Mouse (Mus musculus) T-helper 1 cell (primary cell): ENCODE data around the gene Foxd4.

Source experiments
- in situ Hi-C: fragments of 300-600 bp; cut with MboI, MseI; formaldehyde crosslinking; loops from one replicate; pipeline ENCODE4 v1.15.1; 2025; ENCODE audit warnings: high pct_unique_total_duplicates

The Foxd4 gene

DNA sequence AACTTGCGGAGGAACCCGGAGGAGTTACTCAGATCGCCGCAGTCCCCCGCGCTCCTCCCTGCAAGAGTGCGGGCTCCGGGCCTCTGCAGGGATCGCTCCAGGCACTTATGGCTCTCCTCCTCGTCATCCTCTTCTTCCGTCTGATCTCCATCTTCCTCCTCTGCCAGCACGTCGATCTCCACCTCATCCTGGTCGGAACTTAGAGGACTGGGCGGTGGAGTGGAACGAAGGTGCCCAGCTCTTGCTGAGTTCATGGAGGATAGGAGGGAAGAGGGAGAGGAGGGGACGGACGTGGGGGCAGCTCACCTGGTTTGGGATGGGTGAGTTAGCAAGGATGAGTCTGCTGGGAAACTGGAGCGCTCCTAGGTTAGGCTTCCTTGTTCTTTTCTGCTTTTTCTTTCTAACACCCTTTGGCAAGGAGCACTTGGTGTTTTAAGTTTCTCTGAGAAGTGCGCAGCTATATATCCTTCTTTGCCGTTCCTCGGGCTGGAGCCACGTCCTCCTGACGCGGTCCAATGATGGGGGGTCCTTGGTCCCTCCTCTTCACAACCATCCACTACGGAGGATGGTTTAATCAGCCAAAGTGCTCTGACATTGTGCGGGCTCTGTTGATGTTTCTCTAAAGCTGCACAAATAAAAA lies at the start of gene Foxd4:
Foxd4 (minus strand) TSS at position 617 of the 640 bp plus-strand sequence.
- in situ Hi-C loops, result no loop called here

DNA sequence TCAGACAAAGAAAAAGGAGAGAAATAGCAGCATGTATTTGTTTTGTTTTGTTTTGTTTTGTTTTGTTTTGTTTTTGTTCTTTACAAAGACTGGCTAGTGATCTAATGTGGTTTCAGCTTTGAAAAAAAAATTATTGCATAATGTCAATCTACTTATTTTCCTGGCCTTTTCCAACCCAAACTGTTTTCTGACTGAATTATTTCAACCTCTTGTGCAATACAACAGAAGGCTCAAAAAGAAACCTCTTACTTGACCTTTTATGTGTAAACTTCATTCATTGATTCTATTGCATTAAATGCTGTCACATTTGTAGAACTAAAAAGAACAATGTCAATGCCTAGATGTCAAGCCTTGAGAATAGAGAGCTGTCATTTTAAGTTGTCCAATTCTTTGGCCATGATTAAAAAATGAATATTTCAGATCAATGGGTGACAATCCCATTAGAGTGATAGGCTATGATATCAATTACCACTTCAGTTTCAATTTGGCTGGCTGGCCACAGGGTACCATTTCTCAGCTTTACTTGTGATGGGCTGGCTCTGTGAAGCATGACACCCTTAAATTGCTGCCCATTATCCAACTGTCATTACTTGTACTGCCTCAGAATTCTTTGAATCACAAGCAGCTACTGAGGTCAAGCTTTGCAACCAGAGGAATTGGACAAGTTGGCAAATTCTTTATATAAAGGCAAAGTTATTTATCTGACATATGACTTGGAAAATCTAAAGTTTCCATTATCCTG lies 44.7 kb upstream of the Foxd4 start:
- in situ Hi-C loops, result loop anchor here (5.0 kb wide), 1 partner anchor 367 kb away; no protein-coding TSS in a partner anchor

DNA sequence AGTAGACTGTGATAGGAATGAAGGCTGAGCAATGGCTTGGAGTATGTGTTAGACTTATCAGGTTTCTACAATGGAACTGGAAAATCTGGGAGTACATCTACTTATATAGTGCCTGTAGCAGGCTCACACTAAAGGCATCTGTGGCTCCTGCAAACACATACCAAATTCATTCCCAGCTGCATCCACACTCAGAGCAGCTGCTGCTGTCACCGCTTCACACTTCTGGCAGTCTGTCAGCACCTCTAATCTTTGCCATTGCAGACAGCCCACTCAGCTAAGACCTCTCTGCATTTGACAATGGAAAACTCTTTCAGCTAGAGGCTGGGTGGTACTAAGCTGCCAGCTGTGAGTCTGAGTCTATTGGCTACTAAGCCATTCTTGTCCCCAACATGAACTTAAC lies 36.1 kb upstream of the Foxd4 start:
- in situ Hi-C loops, result loop anchor here (10.0 kb wide), 1 partner anchor 398 kb away; no protein-coding TSS in a partner anchor

DNA sequence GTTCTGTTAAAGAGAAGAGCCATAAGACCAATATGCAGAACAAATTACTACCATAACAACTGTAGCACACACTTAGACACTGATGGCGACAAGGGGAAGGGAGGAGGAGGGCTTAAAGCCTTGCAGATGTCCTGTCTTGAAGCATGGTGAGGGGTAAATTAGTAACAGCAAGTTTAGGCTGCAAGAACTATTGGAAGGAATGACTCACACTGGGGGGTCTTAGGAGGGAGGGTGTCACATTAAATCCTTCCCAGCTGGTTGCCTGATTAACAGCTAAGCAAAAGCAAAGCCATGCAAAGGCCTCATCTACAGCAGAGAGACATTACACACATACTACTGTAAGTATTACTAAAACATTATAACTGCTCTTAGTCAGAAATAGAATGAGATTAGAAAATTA lies 28.0 kb upstream of the Foxd4 start:
- in situ Hi-C loops, result no loop called here

DNA sequence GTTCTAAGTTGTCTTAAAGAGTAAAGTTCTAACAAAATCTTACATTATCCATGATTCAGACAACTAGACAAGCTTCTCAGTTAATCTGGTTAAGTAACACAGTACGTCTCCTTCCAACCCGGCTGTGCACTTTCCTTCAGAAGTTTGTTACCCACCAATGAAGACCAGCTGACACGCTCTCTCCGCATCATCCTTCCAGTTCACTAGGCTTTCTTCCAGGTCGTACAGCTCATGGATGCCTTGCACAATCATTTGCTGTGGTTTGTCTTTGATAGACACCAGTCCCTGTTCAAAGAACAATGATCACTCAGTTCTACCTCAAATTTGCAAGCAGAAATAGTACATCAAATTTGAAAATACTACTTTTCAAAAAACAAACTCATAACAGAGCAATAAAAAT lies 19.9 kb upstream of the Foxd4 start:
- in situ Hi-C loops, result no loop called here

DNA sequence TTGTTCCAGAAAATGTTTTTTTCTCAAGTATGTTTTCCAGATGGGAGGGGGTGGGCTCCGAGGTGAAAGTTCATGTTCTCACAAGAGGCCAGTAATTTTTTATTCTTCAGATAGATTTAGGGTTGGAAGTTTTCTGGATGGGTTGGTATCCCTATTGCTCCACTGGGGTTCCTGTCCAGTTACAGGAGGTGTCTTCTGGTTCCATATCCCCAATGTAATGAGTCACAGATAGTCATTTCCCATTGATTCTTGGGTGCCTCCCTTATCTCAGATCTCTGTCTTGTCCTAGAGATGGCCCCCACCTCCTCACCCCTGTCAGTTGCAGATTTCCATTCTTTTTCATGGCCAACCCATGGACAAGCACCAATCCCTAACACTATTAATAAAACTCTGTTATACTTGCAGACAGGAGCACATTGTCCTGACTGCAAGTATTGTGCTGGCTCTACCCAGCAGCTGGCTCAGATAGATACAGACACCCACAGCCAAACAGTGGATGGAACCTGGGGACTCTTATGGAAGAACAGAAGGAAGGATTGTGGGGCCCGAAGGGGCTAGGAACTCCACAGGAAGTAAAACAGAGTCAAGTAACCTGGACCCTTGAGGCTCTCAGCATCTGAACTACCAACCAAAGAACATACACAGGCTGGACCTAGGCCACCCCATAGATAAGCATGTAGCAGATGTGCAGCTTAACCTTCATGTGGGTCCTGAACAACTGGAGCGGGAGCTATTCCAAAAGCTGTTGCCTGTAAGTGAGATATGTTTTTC lies 7.6 kb upstream of the Foxd4 start:
- in situ Hi-C loops, result no loop called here

DNA sequence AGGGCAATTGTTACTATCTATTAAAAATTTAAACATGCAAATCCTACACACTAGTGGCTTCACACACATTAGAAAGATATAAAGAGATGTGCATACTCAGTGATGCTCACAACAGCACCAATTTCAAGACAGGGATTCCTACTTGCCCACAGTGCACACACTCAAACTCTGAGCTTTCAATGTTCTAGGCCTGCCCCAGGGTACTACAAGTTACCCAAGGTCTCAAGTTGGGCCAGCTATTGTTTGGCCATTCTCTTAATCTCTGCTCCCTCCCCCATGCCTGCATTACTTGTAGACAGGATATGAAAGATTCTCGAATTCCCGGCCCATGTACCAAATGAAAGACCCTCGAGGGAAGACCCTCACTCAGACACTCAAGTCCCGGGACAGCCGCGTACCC lies 6.7 kb upstream of the Foxd4 start:
- in situ Hi-C loops, result no loop called here

DNA sequence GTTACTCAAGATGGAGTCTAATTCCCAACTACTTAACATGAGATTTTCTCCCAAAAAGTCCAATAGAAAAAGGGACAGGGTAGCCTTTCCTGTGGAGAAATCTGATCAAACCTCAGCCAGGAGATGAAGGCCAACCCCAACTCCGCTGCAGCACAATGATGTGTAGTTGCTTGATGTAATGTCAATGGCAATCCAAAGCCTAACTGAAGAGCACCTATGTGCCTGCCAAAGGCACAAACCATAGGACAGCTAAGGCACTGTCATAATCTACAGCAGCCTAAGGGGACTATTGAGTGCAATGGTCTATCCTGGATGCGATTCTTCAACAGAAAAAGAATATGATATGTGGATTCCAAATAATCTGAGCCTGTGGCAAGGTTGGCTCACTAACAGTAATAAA lies 1.8 kb upstream of the Foxd4 start:
- in situ Hi-C loops, result no loop called here

DNA sequence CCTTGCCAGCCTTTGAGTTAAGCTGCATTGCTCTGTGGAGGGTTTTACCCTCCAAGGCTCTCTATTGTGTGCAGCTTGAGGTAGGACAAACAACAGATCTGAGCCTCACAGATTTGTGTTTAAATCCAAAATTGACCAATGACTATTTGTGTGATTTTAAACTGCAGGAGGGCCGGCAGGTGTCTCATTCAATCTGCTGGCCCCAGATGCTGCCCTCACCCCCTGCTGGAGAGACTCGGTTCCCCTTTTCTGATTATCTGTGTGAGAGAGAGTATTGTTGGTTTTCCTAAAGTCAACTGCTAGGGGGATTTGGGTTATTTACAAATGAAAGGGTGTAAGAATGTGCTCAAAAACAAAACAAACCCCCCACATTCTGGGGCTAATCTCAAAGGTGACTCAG lies 1.3 kb upstream of the Foxd4 start:
- in situ Hi-C loops, result no loop called here

DNA sequence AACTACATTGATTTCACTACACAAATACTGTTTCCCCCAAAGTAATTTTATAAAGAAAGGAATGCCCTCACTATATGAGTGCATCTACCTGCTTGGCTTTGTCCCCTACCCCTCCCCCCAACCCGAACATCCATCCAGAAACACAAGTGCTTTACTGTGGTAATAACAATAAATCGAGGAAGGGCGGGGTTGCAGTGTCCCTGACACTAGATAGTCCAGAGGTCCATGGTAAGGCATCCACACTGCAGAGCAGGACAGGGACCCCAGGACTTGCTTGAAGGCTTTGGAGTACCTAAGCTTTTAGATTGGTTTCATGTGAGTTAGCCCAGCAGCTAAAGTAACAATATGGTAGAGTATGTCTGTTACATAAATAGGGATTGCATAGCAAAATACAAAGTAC lies 669 bp upstream of the Foxd4 start:
- in situ Hi-C loops, result no loop called here

DNA sequence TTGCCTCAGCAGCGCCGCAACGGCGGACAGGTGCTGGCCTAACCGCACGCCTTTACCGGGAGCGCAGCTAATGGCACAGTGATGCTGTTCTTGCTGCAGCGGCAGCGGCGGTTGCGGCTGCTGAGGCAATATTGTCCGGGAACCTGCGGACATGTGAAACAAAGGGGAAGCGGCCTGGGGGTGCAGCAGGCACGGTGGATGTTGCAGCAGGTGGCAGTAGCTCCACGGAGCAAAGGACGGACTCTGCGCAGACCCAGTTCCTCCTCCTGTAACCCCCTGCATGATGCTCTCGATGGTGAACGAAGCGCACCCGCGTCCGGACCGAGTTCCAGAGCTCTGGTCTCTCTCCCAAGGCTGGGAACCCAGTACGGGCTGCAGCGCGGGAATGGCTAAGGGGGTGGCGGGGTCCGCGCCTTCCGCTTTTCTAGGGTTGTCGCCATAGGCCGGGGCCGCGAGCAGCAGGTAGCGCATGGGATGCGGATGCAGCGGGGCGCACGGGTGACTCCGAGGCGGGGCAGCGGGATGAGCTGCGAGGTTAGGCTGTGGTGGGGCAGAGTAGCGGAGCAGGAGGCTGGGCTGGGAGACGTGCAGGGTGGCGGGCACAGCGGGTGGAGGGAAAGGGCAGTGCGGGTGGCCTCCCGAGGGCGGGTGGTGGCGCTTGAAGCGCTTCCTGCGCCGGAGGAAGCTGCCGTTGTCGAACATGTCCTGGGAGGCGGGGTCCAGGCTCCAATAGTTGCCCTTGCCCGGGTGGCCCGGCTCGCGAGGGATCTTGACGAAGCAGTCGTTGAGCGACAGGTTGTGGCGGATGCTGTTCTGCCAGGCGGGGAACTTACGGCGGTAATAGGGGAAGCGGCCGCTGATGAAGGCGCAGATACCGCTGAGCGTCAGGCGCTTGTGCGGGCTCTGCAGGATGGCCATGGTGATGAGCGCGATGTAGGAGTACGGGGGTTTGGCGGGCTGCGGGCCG lies 1.1 kb downstream of the Foxd4 start:
- in situ Hi-C loops, result no loop called here

DNA sequence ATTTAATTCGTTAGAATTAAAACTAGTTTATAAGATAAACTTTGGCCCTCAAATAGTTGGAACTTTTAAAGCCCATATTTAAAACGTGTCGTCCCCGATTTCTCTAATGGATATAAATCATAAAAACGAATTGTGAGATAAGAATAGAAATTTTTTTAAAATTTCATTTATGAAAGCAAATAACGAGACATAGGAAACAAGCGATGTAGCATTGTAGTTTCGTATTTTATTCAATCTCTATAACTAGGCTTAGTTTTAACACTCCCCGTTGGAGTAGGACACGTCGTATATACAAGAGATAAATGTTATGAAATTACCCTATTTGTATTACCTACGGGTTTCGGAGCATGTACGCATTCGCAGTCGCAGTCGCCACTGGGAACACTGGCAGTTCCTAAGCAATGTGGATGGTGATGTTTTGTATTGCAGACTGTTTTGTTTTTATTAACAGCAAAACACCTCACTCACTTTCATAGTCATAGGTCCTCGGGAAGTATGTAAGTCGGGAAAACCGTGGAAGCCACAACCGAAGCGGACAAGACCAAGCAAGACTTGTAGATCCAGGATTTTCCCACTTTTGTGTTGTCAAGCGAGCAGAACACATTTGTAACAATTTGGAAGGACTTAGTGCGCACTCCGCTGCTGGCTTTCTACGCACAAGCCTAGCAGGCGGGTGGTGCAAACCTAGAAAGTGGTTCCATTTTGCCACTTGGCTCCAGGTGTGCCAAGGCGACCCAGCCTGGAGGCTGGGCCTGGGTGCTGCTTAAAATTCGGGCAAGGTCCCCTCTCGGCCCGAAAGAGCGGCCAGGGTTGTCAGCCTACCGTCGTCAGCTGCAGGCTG lies 2.0 kb downstream of the Foxd4 start:
- in situ Hi-C loops, result no loop called here

DNA sequence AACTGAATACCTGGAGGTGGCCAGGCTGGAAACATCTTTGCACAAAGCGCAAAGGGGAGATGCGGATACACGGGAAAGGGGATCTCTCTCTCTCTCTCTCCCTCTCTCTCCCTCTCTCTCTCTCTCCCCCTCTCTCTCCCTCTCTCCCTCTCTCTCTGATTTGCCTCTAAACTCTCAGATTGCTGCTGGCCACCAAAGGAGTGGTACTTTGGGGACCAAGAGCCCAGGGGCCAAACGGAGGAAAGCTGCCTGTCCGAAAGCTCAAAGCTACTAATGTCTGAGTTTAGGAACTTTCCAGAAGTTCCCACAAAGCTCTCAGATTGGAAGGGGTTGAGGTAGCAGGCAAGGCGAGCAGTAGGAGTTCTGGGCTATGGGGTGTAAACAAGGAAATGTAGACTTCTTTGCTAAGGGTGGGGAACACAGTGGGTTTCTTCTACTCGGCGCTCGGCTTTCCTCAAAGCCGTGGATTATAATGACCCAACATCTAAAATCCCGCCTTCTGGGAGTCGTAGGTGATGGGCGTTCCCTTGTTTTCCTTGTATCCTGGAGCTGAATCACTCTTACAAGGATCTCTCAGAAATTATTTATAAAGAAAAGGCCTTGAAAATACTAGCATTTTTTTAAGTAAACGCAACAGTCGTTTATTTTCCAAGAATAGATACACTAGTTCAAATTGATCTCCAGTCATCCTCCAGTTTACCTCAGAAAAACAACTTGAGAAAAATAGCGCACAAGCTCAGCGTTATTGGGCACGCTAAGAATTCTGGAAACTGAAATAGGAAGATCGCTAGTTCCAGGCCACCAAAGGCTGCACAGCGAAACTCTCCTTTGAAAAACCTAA lies 2.9 kb downstream of the Foxd4 start:
- in situ Hi-C loops, result no loop called here

DNA sequence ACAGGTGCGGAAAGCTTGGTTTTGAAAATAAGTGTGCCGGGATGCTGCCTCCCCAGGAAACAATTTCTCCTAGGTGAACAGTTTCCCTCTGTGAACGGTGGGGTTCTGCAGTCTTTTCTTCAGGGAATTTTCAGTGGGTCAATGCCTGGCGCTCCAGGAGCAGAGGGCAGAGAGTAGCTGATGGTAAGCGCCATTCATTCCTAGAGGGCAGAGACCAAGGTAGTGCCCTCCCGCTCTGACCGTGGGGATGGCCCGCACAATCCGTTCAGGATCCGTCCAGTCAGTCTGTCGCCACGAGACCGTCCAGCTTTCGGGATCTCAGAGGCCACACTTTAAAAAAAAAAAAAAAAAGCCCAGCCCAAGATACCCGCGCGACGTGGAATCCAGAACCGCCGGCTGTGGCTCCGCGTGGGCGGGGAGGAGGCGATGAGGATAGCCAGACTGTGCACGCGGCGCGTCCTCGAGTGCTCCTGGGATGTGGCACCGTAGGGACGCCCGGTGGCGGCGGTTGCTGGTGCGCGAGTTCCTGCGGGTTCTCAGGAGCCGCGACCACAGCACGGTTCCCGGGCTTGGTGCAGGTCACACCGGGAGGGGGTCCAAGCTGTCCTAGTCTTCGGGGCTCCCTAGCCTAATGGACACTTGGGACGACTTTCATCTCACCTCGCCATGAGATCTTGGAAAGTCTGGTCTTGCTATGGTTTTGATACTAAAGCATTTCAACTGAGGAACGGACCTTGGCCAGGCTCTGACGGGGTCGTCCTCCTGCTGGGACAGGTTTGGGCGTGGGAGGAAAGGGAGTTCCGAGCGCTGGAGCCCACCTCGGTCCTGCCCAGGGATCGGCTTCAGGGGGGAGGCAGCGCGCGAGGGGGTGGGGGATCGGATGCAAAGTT lies 3.7 kb downstream of the Foxd4 start:
- in situ Hi-C loops, result no loop called here

DNA sequence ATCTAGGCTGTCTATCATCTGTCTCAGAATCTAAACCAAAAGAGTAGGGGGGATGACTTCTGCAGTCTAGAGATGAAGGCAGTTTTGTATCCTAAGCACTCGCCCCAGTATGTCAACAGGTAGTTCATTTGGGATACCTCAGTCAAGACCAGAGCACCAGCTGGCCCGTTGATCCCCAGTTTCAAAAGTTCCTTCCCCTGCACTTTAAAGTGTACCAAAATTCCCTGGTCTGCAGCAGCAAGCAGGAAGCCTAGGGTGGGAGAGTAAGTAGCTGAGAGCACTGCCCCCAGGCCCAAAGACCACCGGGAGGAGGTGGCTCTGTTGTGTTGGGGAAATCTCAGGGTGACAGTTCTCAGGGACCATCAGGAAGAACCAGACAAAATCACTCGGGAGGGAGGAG lies 4.5 kb downstream of the Foxd4 start:
- in situ Hi-C loops, result no loop called here

DNA sequence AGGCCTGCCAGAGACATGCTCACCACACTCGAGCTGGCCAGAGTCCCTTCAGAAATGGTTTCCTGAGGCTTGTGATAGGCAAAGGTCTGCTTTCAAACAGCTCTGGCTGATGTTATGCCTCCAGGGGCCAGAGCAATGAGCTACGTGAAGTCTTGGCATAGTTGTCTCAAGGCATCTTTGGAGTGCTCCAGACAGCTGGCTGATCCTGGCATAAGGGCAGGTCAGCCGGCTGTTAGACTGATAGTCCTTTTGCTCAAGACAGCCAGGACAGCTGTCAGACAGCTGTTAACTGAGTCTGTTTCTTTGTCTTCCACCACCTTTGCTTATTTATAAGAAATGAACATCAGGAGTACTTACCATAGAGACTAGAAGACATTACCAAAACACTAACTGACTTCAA lies 14.1 kb downstream of the Foxd4 start:
- in situ Hi-C loops, result no loop called here

DNA sequence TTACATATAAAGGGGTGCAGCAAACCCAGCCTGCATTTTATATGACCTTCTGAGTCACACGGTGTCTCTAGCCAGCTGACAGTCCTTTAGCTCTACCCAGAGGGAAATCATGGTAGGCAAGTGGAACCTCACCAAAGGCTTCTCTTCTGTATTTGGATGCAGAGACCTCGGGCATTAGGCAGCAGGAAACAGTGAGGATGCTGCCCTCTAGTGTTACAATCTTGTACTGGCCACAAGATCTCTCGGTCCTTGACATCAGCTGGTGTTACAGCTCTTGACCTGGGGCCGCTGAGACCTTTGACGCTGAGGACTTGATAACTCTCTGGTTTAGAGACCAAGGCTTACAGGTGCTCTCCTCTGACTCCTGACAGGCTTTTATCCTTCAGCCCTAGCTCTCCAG lies 15.5 kb downstream of the Foxd4 start:
- in situ Hi-C loops, result no loop called here

DNA sequence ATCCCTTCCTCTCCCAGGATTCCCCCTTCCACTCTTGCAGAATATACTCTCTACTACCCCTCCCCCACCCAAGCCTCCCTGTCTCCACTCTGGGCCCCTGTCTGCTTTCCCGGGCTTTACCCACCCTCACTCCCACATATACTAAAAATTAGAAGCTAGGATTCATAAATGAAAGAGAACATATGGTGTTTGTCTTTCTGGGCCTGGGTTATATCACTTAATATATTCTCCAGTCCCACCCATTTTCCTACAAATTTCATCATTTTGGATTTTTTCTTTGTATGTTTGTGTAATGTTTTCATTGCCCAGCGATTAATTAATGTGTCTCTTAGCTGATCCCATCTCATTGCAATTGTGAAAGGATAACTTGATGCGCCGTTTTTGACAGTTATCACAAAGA lies 19.8 kb downstream of the Foxd4 start:
- in situ Hi-C loops, result no loop called here
